Mouse (Mus musculus): ENCODE measurements around the gene Aqp3. TPM values are rescaled to one million over a fixed set of nuclear protein-coding genes. Genes with fewer than 3 reads are reported as not detected.
"Not testable (repeated sequence)": the region's sequence is repeated elsewhere in the genome, so short reads cannot be mapped to it uniquely, and the experiment has no call there.

Gene Aqp3
- polyA plus RNA-seq, 1 experiment from 2014 or later: 12.8 TPM

GRCm38 (mm10) chr4:41082803-41083202, 15.2 kb downstream of the Aqp3 start:
- WGBS: 68% methylated on average over 4 of the region's 4 CpGs
- not testable (repeated sequence) for ATAC-seq (ENCODE audit: low FRiP score, low TSS enrichment); H3K4me2 ChIP-seq (replicated peaks; ENCODE audit: low read depth, low read length); H3K27ac ChIP-seq (ENCODE audit: low read depth, low read length); H3K36me3 ChIP-seq (ENCODE audit: control insufficient read depth, insufficient read depth, low read length); H3K9me3 ChIP-seq (ENCODE audit: control insufficient read depth, low read length); H3K9ac ChIP-seq (ENCODE audit: low read depth, low read length); H3K4me1 ChIP-seq (ENCODE audit: control insufficient read depth, insufficient read depth, low read length); H3K4me3 ChIP-seq (ENCODE audit: low read length); H3K27me3 ChIP-seq (ENCODE audit: control insufficient read depth, insufficient read depth, low read length)

- 83% methylated on average over 5 of the region's 5 CpGs for WGBS
- H3K36me3 ChIP-seq (ENCODE audit: control insufficient read depth, insufficient read depth, low read length): no peaks in the 10 kb centered on the region
These were observed 16.2 kb downstream of the Aqp3 start for GRCm38 (mm10) chr4:41081733-41082132.

GRCm38 (mm10) chr4:41078726-41079125, 19.3 kb downstream of the Aqp3 start:
- 62% methylated on average over 6 of the region's 6 CpGs for WGBS
- Histone ChIP-seq H3K4me1 (ENCODE audit: control insufficient read depth, insufficient read depth, low read length) (no peaks in the 10 kb centered on the region), H3K4me2 (replicated peaks; ENCODE audit: low read depth, low read length) (no peak overlapping the region), H3K9me3 (ENCODE audit: control insufficient read depth, low read length) (peaks cover 4% of the 10 kb centered on the region; the same call in 1 of the 2 replicates), H3K9ac (ENCODE audit: low read depth, low read length) (no peak overlapping the region), H3K27me3 (ENCODE audit: control insufficient read depth, insufficient read depth, low read length) (no peaks in the 10 kb centered on the region), H3K36me3 (ENCODE audit: control insufficient read depth, insufficient read depth, low read length) (no peaks in the 10 kb centered on the region), H3K4me3 (ENCODE audit: low read length) (no peak overlapping the region), H3K27ac (ENCODE audit: low read depth, low read length) (no peak overlapping the region)
- 0 out of 2 replicates have a peak, but pooled peaks have one; percentile 6 for ATAC-seq (ENCODE audit: low FRiP score, low TSS enrichment)

More at GRCm38 (mm10) chr4:41081733-41082132, 16.2 kb downstream of the Aqp3 start:
- Histone ChIP-seq H3K27me3 (ENCODE audit: control insufficient read depth, insufficient read depth, low read length) (no peaks in the 10 kb centered on the region), H3K9me3 (ENCODE audit: control insufficient read depth, low read length) (peaks cover 4% of the 10 kb centered on the region; the same call in 1 of the 2 replicates), H3K9ac (ENCODE audit: low read depth, low read length) (no peak overlapping the region), H3K4me1 (ENCODE audit: control insufficient read depth, insufficient read depth, low read length) (no peaks in the 10 kb centered on the region), H3K4me2 (replicated peaks; ENCODE audit: low read depth, low read length) (no peak overlapping the region), H3K27ac (ENCODE audit: low read depth, low read length) (no peak overlapping the region), H3K4me3 (ENCODE audit: low read length) (no peak overlapping the region)
- no peak for ATAC-seq (ENCODE audit: low FRiP score, low TSS enrichment)

GRCm38 (mm10) chr4:41074461-41074860, 23.5 kb downstream of the Aqp3 start:
- Histone ChIP-seq H3K4me3 (ENCODE audit: low read length) (no peak overlapping the region), H3K27ac (ENCODE audit: low read depth, low read length) (no peak overlapping the region), H3K9me3 (ENCODE audit: control insufficient read depth, low read length) (no peaks in the 10 kb centered on the region), H3K4me1 (ENCODE audit: control insufficient read depth, insufficient read depth, low read length) (no peaks in the 10 kb centered on the region), H3K4me2 (replicated peaks; ENCODE audit: low read depth, low read length) (no peak overlapping the region), H3K27me3 (ENCODE audit: control insufficient read depth, insufficient read depth, low read length) (no peaks in the 10 kb centered on the region), H3K36me3 (ENCODE audit: control insufficient read depth, insufficient read depth, low read length) (no peaks in the 10 kb centered on the region), H3K9ac (ENCODE audit: low read depth, low read length) (no peak overlapping the region)
- 69% methylated on average over 6 of the region's 6 CpGs for WGBS
- no peak for ATAC-seq (ENCODE audit: low FRiP score, low TSS enrichment)

GRCm38 (mm10) chr4:41073008-41073817, 24.8 kb downstream of the Aqp3 start:
- ATAC-seq (ENCODE audit: low FRiP score, low TSS enrichment): no peak
- Histone ChIP-seq H3K4me3 (ENCODE audit: low read length) (no peak overlapping the region), H3K27ac (ENCODE audit: low read depth, low read length) (no peak overlapping the region), H3K36me3 (ENCODE audit: control insufficient read depth, insufficient read depth, low read length) (no peaks in the 10 kb centered on the region), H3K4me2 (replicated peaks; ENCODE audit: low read depth, low read length) (no peak overlapping the region), H3K9me3 (ENCODE audit: control insufficient read depth, low read length) (no peaks in the 10 kb centered on the region), H3K9ac (ENCODE audit: low read depth, low read length) (no peak overlapping the region), H3K27me3 (ENCODE audit: control insufficient read depth, insufficient read depth, low read length) (no peaks in the 10 kb centered on the region), H3K4me1 (ENCODE audit: control insufficient read depth, insufficient read depth, low read length) (no peaks in the 10 kb centered on the region)
- WGBS: 79% methylated on average over 12 of the region's 12 CpGs

GRCm38 (mm10) chr4:41071500-41072429, 26.2 kb downstream of the Aqp3 start:
- Histone ChIP-seq H3K27me3 (ENCODE audit: control insufficient read depth, insufficient read depth, low read length) (no peaks in the 10 kb centered on the region), H3K4me3 (ENCODE audit: low read length) (no peak overlapping the region), H3K9me3 (ENCODE audit: control insufficient read depth, low read length) (no peaks in the 10 kb centered on the region), H3K27ac (ENCODE audit: low read depth, low read length) (no peak overlapping the region), H3K4me2 (replicated peaks; ENCODE audit: low read depth, low read length) (no peak overlapping the region), H3K4me1 (ENCODE audit: control insufficient read depth, insufficient read depth, low read length) (no peaks in the 10 kb centered on the region), H3K9ac (ENCODE audit: low read depth, low read length) (no peak overlapping the region), H3K36me3 (ENCODE audit: control insufficient read depth, insufficient read depth, low read length) (no peaks in the 10 kb centered on the region)
- WGBS: 74% methylated on average over 14 of the region's 14 CpGs
- no peak for ATAC-seq (ENCODE audit: low FRiP score, low TSS enrichment)

- Histone ChIP-seq H3K9ac (ENCODE audit: low read depth, low read length) (no peak overlapping the region), H3K9me3 (ENCODE audit: control insufficient read depth, low read length) (no peaks in the 10 kb centered on the region), H3K27ac (ENCODE audit: low read depth, low read length) (no peak overlapping the region), H3K4me3 (ENCODE audit: low read length) (no peak overlapping the region), H3K4me1 (ENCODE audit: control insufficient read depth, insufficient read depth, low read length) (no peaks in the 10 kb centered on the region; the same call in 1 of the 2 replicates), H3K4me2 (replicated peaks; ENCODE audit: low read depth, low read length) (no peak overlapping the region), H3K36me3 (ENCODE audit: control insufficient read depth, insufficient read depth, low read length) (no peaks in the 10 kb centered on the region), H3K27me3 (ENCODE audit: control insufficient read depth, insufficient read depth, low read length) (no peaks in the 10 kb centered on the region)
- no peak for ATAC-seq (ENCODE audit: low FRiP score, low TSS enrichment)
- 81% methylated on average over 4 of the region's 4 CpGs for WGBS
These were observed 32.8 kb downstream of the Aqp3 start for GRCm38 (mm10) chr4:41065196-41065595.

- Histone ChIP-seq H3K9ac (ENCODE audit: low read depth, low read length) (no peak overlapping the region), H3K27me3 (ENCODE audit: control insufficient read depth, insufficient read depth, low read length) (no peaks in the 10 kb centered on the region), H3K36me3 (ENCODE audit: control insufficient read depth, insufficient read depth, low read length) (no peaks in the 10 kb centered on the region), H3K4me1 (ENCODE audit: control insufficient read depth, insufficient read depth, low read length) (no peaks in the 10 kb centered on the region; the same call in 1 of the 2 replicates), H3K27ac (ENCODE audit: low read depth, low read length) (no peak overlapping the region), H3K4me2 (replicated peaks; ENCODE audit: low read depth, low read length) (peak overlapping the region; percentile 26; the same call in 1 of the 2 replicates), H3K9me3 (ENCODE audit: control insufficient read depth, low read length) (no peaks in the 10 kb centered on the region), H3K4me3 (ENCODE audit: low read length) (peak overlapping the region; percentile 14; the same call in 1 of the 2 replicates)
- ATAC-seq (ENCODE audit: low FRiP score, low TSS enrichment): peak; percentile 46
- WGBS: 20% methylated on average over 16 of the region's 16 CpGs
These were observed 33.9 kb downstream of the Aqp3 start for GRCm38 (mm10) chr4:41063894-41064673.
